Mouse (Mus musculus) activated CD4-positive, CD25-positive, alpha-beta regulatory T cell (primary cell): ENCODE measurements around the gene Klf12. TPM values are rescaled to one million over a fixed set of nuclear protein-coding genes. Genes with fewer than 3 reads are reported as not detected.

Experiments used
- polyA plus RNA-seq, 2 experiments: library from polyadenylated mRNA; unstranded; fragments of 100-300 nt; shearing (Covaris generic); gene quantifications; one replicate each; pipeline ENCODE4 v1.2.1; 2017

The Klf12 gene
- polyA plus RNA-seq: 1 to 10 TPM; 3.3 to 4.3 TPM

DNA sequence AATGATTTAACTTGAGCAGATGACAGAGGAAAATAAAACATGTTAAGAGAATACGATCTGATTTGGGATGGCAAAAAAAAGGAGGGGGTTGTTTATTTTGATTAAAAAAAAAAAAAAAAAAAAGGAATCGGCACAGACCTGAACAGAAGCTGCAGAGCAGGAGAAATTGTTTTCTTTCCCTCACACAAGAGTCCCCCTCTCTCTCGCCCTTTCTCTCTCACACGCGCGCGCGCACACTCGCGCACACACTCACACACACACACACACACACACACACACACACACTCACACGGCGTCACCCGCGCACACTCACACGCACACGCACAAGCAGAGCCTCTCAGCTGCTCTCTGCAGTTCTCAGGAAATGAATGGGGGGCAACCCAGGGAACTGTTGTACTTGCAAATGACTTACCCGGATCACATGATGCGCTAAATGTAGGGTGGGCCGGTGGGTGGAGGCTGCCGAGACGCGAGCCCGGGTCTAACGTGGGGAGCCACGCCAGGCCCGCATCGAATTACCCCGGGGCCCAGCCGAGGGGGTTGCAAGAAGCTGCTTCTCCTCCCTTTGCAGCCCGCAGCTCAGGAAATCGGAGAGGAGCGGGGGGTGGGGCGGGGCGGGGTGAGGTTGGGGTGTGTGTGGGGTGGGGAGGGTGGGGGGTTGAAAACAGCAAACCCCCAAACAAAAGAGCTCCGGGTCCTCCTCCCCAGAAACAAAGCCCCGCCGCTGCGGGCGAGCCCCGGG is at the start of gene Klf12:
Gene Klf12 (minus strand): TSS at position 561 of the 742 bp plus-strand sequence.

